Mouse (Mus musculus) midbrain, embryonic 12.5 days (tissue): ENCODE results near the gene Gnaq. TPM values are rescaled to one million over a fixed set of nuclear protein-coding genes. Genes with fewer than 3 reads are reported as not detected.

Source experiments
- microRNA-seq: library from miRNA; unstranded; fragments of <30 nt; microRNA quantifications from one replicate; pipeline ENCODE4, GENCODE M21; 2017
- polyA plus RNA-seq: library from polyadenylated mRNA; unstranded; fragments of >200 nt; fragmentation: Nextera tagmentation; extraction: Ambion mirVana; gene quantifications from 2 replicates; pipeline ENCODE4 v1.2.1, GENCODE M21; 2016

Gnaq gene
- polyA plus RNA-seq, 1 experiment from 2014 or later: 45.8 TPM

Small RNA genes lying within 50 kb of the gene (microRNA-seq; reads per million reads assigned to microRNA genes)
- gene Mir496b: not detected

Other genes starting within 250 kb of the Gnaq start
- gene Psat1, start 185.5 kb upstream of the Gnaq start, polyA plus RNA-seq: 99.6 and 120 TPM in 2 replicates
- 49.6 and 54.8 TPM in 2 replicates for gene Cep78, start 147.8 kb upstream of the Gnaq start, polyA plus RNA-seq